Mouse (Mus musculus): ENCODE results near the gene Gm26727.
"Not testable (repeated sequence)": the region's sequence is repeated elsewhere in the genome, so short reads cannot be mapped to it uniquely, and the experiment has no call there.

The Gm26727 gene

DNA sequence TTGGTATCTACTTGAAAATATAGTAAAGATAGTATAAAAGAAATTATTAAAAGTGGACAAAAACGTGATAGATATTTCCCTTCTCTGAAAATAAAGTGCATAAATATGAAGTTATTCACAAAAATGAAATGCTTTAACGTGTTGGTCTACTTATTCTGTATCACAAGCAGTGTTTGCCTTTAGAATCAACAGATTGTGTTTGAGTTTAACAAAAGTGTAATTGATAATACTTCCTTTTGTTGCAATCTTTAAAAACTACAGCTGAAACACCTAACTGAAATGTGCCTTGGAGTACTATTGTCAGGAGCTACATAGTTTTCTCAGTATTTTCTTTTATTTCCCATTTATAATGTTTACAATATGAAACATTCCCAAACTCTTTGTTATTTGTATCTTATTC, at the start of gene Gm26727:
Gene Gm26727 (minus strand): TSS at position 101 of the 400 bp plus-strand sequence.
- no peak for DNase-seq

DNA sequence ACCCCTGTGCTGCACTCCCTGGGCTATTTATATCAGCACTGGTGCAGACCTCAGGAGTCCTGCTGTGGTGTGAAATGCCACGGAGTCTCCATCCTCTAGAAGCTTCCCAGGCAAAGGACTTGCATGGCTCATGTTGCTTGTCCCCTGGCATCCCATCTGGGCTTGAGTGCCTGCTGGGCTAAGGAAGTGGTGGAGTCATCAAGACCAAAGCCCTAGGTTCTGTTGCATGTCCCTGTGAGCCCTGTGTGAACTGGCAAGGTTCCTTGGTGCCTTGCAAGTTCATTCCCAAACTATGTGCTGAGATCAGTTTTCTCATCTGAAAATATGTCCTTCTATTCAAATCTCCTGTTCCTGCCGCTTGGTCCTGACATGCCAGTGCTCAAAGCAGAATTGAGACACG, 48.1 kb upstream of the Gm26727 start:
- DNase-seq, result no peak

DNA sequence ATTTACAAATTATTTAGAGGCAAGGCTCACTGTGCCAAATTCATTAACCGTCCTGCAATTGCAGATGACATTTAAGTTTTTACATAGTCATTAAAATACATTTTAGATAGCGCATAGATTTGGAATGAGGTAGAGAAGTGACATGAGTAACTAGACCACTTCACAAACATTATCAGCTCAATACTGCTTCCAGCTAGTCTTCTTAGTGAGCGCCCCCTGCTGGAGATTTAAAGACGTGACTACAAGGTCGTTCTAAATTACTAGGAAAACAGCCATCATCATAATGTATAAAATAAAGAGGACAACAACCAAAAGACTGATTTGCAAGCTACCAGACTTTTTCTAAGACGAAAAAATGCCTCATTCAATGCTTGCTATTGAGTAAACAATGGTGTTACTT, 44.8 kb upstream of the Gm26727 start:
- DNase-seq, result peak; percentile 80 to 87

DNA sequence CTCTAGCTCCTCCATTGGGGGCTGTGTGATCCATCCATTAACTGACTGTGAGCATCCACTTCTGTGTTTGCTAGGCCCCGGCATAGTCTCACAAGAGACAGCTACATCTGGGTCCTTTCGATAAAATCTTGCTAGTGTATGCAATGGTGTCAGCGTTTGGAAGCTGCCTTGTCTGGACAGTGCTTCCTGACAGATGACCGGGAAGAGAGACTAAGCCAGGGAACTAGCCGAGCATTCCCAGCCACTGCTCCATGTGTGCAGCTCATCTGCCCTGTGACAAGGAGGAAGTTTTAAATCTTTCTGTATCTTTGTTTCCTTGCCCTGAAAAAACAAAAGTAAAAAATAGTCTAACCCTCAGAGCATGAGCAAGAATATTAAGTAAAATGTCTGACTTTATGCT, 37.0 kb upstream of the Gm26727 start:
- not testable (repeated sequence) for DNase-seq

DNA sequence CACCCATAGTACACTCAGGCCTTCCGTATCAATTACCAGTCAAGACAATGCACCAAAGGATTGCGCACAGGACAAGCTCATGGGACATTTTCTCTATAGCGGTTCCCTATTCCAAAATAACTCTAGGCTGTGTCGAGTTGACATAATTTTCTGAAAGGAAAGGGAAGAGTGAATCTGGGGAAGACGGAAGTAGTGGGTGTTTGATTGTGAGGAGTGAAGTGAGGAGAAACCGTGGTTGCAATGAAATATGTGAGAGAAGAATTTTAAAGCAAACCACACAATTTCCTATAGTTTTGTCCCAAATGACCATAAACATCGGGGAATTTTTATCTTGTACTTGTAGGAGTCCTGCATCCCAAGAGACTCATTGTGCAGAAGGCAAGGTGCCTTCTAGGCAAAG, 34.1 kb upstream of the Gm26727 start:
- no peak for DNase-seq

DNA sequence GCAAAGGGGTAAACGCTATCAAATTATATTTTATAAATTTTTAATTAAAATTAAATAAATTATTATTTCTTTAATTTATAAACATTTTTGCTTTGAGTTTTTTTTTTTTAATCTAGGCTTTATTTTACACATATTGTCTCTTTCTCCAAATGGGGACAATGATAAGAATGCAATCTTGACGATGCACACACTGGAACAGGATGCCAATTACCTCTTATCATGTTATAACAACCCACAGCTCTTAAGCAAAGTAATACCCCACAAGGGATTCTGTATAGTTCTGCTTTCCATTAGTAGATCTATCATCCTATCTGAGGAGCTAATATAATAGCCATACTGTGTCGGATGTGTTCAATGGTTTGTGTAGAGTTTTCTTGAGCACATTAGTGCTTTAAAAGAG, 27.9 kb upstream of the Gm26727 start:
- no peak for DNase-seq

DNA sequence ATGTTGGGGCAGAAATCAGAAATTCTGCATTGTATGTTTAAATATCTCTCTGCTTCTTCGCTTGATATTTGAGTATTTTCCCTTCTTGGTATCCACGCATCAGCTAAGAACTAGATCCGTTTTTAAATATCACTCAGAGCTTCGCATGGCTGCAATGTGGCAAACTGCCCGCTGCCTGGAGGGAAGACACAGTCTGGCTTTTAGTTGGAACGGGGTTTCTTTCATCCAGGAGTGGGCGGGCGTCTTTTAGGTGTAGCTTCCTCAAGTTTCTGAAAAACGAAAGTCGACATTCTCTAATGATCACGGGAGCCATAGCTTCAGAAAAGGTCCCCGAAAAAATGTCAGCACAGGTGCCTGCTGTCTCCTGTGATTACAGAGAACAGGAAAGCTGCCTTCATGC, 14.2 kb upstream of the Gm26727 start:
- peak; percentile 75 to 76 for DNase-seq

DNA sequence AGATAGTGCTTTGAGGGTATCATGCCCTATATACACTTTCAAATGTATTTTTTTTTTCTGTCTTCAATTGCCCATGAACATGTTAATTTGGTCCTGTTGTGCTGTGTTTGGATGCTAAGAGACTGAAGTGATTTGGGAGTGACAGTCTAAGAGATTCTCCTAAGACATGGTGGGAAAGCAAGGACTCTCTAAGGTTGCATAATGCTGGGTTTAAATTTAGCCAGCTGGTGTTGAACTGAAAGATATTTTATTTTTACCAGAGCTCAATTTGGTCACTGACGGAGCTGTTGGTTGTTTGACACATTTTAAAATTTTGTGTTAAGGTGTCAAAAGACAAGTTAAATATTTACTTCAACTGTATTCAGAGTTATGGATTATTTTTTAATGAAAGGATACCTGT, 13.8 kb upstream of the Gm26727 start:
- DNase-seq, result no peak

DNA sequence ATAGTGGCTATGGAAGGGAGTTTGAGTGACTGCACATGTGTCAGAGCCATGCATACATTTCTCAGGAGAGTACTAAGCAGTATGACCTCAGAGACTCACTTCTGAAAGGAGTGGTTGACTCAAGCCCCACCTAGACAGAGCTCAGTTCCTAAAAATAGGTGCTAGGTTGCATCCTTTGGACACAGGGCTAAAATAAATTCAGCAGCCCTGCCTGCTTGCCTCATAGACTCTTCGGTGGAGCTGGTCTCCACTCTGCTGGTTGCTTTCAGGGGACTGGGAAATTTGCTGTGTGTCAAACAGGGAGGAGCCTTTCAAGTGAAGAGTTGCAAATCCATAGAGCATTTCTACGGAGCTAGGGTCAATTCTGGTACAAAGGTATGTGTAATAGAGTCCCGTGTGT, 12.8 kb upstream of the Gm26727 start, which contains the start of gene Xirp2:
Gene Xirp2 (plus strand): TSS at position 223 of the 400 bp plus-strand sequence.
- no peak for DNase-seq

DNA sequence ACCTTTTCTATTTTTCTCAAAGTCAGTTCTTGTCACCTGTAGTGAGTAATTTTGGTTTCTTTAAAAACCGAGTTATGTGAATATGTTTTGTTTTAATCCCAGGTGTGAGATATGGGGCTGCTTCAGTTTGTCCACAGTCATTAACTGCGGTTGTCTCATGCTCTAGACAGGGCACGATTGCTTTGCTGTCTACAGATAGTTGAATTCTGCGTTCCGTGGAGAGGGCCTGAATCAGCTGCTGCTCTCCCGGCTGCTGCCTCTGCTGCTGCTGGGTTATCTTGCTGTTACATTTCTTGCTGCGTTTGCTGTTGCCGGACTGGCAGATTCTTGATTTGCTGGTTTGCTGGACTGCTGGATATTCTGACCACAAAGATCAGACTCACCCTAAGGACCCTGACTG, 5.3 kb upstream of the Gm26727 start:
- no peak for DNase-seq

DNA sequence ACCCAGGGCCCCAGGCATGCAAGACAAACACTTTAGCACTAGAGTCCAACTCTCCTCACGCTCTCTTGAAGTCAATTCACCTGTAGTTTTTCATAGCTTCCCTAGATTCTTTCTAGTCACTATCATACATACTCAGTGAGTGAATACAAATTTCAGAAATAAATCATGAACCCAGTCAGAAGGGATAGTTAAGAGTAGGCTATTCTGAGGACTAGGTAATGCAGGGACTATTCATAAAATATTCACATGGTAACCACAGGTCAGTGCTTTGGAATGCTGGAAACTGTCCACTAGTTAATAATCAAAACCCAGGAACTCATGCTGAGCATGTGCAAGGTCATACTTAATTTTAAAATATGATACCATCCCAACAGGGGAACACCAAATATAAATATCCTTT, 10.2 kb downstream of the Gm26727 start:
- no peak for DNase-seq

DNA sequence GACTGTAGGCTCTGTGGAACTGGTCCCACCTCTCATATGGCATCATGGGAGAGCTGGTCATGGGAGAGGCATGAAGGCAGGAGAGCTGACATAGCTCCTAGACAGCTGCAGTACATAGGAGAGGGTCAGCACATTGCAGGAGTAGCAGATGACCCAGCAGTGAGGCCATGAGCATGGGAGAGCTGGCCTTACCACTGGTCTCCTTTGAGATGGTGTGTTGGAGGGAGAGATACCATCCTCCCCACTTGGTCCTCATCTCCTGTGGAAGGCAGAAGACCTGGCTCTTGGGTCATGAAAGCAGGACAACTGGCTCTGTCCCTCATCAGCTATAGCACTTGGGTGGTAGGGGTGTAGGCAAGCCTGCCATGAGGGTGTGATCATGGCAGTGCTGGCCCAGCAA, 12.1 kb downstream of the Gm26727 start:
- no peak for DNase-seq

DNA sequence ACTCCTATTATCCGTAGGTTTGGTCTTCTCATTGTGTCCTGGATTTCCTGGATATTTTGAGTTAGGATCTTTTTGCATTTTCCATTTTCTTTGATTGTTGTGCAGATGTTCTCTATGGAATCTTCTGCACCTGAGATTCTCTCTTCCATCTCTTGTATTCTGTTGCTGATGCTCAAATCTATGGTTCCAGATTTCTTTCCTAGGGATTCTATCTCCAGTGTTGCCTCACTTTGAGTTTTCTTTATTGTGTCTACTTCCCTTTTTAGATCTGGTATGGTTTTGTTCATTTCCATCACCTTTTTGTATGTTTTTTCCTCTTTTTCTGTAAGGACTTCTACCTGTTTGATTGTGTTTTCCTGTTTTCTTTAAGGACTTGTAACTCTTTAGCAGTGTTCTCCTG, 19.6 kb downstream of the Gm26727 start, which contains the start of gene Gm21830:
Gene Gm21830 (plus strand): TSS at position 301 of the 400 bp plus-strand sequence.
- DNase-seq, result not testable (repeated sequence)

All from cerebellum, postnatal 14 days (tissue).